Mouse (Mus musculus): ENCODE data around the gene Scrg1. TPM values are rescaled to one million over a fixed set of nuclear protein-coding genes. Genes with fewer than 3 reads are reported as not detected.

Gene Scrg1
- polyA plus RNA-seq, 1 experiment from 2014 or later: not detected

DNA sequence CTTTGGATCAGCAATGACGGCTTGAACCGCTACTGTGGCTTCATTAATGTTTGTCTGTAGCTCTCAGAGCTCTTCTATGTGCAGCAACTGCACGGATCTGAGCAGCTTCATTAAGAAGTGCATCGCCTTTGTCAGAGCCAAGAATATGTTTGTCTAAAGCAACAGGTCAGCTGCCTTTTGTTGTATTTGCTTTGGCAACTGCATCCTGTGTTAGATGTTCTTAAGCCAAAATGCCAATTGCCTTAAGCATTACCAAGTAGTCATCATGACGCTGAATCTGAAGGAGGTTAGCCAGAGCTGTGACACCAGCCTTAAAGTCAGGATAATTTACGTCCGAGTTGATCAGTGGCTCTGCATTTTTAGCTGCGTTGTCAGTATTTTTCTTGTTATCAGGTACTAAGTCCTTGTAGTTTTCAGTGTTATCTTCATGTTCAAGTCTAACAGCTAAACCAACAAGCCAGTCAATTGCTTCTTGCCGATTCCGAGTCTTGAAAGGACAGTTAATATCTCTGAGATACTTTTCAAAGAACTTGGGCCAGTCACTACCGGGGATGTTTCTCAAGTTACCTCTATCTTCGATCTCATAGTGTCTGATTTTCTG lies 64.6 kb downstream of the Scrg1 start:
- Histone ChIP-seq H3K27me3 (ENCODE audit: insufficient read depth, low read length) (no peaks in the 10 kb centered on the region), H3K4me3 (replicated peaks; ENCODE audit: low read depth, low read length) (no peak overlapping the region), H3K36me3 (ENCODE audit: insufficient read depth, low read length) (peaks cover 5% of the 10 kb centered on the region; the same call in 1 of the 2 replicates), H3K4me1 (replicated peaks; ENCODE audit: insufficient read depth, low read length) (no peaks in the 10 kb centered on the region), H3K9ac (ENCODE audit: low read depth, low read length) (no peak overlapping the region), H3K4me2 (ENCODE audit: low read length) (no peak overlapping the region), H3K27ac (no peak overlapping the region), H3K9me3 (replicated peaks; ENCODE audit: low read length) (no peaks in the 10 kb centered on the region)
- no peak for TF ChIP-seq CTCF (IDR thresholded peaks at IDR 0.05; ENCODE audit: low read depth)
- ATAC-seq (replicated peaks; ENCODE audit: low FRiP score, low read depth) (no peak), DNase-seq (ENCODE audit: low spot score) (no peak)
- 67% methylated on average over 12 of the region's 12 CpGs for WGBS

Other genes with a start within 250 kb of the Scrg1 start
- not detected in 2 replicates for gene Hand2, start 134.9 kb upstream of the Scrg1 start, polyA plus RNA-seq (2015; fragmentation: Nextera tagmentation; extraction: Ambion mirVana)
- 25.8 and 35.4 TPM in 2 replicates for gene Sap30, start 31.9 kb downstream of the Scrg1 start, polyA plus RNA-seq (2015; fragmentation: Nextera tagmentation; extraction: Ambion mirVana)
- gene Hmgb2, start 56.0 kb downstream of the Scrg1 start, polyA plus RNA-seq (2015; fragmentation: Nextera tagmentation; extraction: Ambion mirVana): 307 and 357 TPM in 2 replicates
- gene Galnt7, start 197.1 kb downstream of the Scrg1 start, polyA plus RNA-seq (2015; fragmentation: Nextera tagmentation; extraction: Ambion mirVana): 14.9 and 16.9 TPM in 2 replicates